Mouse (Mus musculus) lung, postnatal 0 days (tissue): ENCODE data around the gene Atp6v1g2.

Source experiments
- CTCF ChIP-seq: IDR thresholded peaks from 2 replicates; pipeline ENCODE4 v1.5.1; 2016; ENCODE audit warnings: antibody characterized with exemption, mild to moderate bottlenecking
- EP300 ChIP-seq: IDR thresholded peaks from 2 replicates; pipeline ENCODE4 v1.6.1; 2016; ENCODE audit warnings: antibody characterized with exemption, mild to moderate bottlenecking, control low read depth

- TF ChIP-seq CTCF (no peak), EP300 (no peak)
Measured at GRCm38 (mm10) chr17:35186681-35187080, 46.8 kb upstream of the Atp6v1g2 start.
